Mouse (Mus musculus) gastrocnemius, postnatal 25 days (tissue): ENCODE measurements around the gene Elmo1. TPM values are rescaled to one million over a fixed set of nuclear protein-coding genes. Genes with fewer than 3 reads are reported as not detected.
A peak's percentile ranks its signal among the peaks of the same experiment; 100 is the strongest.

Source experiments
- DNase-seq: peaks from one replicate; pipeline ENCODE4 v3.0.0; 2022
- total RNA-seq, 2 experiments: library from RNA; stranded (reverse); gene quantifications; 1 replicate in 1 of 2; 2 replicates in 1 of 2; pipeline ENCODE4 v1.2.3; 2021

Gene Elmo1
- total RNA-seq, 2 experiments from 2014 or later, result 4.8 to 6.0 TPM

DNA sequence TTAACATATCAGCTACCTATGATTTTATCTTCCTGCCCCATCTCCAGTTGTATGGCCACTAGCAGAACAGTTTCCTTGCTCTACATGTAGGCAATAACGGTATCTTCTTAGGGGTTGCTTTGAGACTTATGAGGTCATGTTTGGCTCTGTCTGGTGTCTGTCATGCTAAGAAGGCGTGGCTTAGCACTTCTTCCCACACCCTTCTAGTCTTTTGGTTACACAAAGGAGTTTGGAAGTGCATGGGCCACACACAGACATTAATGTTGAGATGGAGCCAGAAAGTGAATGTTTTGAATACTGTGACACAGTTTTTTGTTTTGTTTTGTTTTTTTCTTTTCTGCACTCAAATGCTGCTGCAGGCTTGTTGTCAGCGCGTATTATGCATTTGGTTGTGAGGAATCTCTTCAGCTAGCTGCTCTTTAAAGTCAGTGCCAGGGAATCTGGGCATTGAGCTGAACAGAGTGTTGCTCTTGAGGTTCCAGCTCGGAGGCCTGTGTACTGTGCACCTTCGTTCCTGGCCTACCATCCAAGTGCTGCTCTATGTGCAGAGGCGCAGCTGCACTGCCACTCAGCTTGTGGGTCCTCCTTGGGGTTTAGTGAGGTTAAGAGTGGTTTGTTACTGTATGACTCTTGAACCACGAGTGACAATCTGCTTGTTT lies 31.1 kb downstream of the Elmo1 start:
- DNase-seq, result no peak

DNA sequence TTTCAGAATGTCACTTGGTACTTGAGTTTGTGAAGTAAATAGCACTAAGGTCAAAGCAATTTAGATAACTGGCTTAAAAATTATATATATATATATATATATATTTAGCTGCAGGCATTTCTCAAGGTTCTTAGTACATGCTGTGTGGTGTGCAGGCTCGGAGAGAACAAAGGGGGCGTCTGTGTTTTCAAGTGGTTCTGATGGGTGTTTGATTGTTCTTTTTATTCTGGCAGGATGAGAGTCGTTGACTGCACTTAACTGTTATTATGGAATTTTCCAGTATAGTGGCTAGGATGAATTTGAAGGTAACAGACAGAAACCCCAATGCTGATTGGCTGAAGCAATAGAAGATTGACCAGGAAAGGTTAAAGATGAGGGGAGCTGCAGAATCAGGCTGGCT lies 33.6 kb downstream of the Elmo1 start:
- DNase-seq, result no peak

DNA sequence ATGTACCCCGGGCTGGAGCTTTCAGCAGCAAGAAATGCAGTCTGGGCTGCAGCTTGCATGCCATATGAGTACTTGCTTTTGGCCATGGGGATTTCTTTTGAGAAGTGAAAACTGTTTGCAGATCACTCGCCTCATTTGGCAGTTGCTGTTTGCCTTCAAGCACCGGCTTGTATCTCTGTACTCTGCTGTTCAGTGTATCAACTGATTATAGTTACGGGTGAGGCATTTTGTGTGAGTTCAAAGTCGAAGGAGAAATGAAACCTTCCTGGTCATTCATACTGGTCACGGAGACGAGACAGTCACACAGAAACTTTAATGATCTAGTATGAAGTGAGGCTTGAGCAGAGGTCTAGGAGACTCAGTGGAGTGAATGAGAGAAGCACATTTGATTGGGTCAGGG lies 34.6 kb downstream of the Elmo1 start:
- no peak for DNase-seq

DNA sequence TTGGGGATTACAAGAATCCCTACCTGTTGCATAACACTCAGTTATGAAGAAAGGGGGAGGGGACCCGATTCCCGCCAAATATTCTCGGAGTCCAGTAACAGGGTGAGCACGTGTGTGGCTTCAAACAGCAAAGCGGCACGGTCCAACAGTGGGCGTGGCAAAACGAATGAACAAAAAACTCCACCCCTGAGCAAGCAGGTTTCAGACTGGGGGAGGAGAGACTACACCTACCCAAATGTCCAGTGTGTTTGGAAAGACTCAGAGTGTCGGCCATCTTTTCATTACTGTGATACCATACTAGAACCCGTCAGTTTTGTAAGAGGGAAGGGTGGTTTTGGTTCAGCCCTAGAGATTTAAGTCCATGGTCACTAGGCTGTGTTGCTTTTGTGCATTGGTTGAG lies 35.4 kb downstream of the Elmo1 start:
- DNase-seq, result no peak

DNA sequence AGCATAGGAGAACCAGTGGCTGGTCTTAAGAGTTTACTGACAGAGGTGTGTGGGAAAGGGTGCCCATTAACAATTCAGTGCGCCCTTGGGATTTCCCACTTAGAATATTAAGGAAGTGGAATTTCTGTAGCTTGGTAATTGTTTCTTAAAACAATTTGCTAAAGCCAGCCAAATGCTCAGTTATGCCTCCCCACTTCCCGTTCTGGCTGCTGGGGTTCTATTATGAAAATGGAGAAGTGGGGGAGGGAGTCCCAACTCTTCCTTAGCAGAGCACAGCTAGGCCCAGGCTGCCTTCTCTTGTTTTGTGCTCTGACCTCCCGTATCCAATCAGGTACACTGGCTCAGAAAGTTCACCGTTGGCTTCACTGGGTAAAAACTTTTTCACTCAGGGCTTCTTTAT lies 37.2 kb downstream of the Elmo1 start:
- no peak for DNase-seq

DNA sequence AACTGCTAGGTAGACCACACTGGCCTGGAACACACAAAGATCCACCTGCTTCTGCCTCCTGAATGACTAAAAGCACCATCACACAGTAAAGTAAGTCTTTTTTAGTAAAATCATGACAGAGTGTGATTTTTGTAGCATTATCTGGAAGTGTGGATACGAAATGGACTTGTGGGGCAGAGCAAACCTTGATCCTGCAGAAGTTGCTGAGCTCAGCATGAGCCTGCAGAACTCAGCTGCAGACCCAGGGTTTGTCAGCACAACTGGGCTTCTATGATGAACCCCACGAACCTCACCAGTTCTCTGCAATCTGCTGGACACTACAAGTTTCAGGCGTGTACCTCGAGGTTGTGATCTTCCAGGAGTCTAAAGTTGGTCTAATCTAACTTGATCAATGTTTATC lies 37.7 kb downstream of the Elmo1 start:
- no peak for DNase-seq

DNA sequence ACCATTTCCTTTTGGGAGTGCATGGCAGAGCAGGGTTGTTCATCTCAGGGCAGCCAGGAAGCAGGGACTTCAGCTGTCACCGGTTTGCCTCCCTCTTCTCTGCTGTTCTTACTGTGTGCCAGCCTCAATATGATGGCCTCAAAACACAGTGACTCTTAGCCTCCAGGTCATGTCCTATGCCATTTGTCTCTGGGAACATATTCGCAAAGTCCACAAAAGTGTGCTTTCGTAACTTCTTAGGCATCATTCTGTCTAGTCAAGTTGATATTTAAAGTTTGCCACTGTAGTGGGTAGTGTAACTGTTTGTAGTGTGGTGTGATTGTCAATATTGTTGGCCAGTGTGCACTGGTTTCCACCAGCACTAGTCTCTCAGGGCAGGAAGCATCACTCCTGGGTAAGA lies 40.3 kb downstream of the Elmo1 start:
- DNase-seq, result no peak

DNA sequence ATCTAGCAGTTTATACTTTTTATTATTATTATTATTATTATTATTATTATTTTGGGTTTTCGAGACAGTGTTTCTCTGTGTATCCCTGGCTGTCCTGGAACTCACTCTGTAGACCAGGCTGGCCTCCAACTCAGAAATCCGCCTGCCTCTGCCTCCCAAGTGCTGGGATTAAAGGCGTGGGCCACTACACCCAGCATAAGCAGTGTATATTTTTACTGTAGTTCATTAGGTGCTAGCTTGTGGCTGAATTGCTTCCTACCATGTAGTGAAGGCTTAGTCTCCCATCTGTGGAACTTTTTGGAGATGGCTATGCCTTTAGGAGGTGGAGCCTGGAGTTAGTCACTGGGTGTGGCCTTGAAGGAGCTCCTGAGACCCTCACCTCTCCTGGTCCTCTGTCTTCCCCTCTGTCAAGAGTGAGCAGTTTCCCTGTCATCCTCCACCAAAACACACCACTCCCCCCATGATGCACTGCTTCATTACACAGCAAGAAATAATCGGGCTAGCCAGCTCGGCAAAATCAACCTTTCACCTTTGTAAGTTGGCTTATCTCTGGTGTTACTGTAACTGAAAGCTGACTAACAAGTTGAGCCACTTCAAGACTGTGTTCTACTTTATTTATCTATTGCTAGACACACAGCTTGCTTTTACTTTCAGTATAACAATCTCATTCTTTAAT lies 41.1 kb downstream of the Elmo1 start:
- DNase-seq, result no peak

DNA sequence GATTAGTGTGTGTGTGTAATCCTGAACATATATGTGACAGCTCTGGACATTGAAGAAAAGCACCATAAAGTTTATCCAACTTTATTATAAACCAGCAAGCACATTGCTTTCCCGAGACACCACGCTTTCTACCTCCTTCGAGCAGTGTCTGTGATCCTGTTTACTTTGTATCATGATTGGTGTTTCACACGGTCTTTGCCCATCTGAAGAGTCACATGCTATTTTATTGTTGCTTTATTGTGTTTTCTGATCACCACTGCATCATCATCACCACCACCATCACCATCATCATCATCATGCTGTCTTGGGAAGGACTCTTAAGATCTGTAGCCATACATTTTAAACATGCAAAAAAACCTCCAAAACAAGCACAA lies 41.6 kb downstream of the Elmo1 start:
- DNase-seq, result no peak

DNA sequence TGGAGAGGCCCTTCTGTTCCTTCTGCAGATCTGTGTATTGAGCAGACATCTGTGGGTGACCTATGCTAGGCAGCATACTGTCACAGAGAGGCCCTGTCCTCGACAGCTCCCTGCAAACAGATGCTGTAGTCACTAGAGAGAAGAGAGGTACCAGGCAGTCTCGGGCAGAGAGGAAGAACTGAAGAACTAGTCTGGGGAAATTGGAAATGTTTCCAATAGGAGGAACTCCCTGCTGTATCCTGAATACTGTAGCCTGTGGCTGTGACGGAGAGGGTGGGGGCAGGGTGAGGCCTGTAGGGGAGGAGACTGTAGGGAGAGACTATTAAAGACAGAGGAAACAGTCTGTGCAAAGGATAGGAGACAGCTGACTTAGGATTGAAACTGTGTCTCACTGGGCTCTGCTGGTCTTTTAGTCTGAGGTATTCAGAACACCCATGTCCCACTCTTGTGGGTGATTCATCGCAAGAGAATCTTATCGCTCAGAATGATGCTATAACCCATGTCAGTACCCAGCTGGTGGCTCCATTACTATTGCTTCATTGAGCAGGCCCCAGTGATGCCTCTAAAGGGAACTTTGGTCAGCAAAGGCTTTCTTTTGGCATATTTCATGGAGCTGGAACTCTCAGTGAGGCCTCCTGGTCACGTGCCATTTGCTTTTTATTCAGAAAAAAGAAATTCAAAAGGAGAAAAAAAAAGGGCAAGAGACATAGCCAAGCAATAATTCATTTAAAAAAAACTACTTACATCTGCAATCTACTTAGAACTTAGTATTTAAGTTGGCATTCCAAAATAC lies 43.4 kb downstream of the Elmo1 start:
- peak; percentile 45 for DNase-seq

DNA sequence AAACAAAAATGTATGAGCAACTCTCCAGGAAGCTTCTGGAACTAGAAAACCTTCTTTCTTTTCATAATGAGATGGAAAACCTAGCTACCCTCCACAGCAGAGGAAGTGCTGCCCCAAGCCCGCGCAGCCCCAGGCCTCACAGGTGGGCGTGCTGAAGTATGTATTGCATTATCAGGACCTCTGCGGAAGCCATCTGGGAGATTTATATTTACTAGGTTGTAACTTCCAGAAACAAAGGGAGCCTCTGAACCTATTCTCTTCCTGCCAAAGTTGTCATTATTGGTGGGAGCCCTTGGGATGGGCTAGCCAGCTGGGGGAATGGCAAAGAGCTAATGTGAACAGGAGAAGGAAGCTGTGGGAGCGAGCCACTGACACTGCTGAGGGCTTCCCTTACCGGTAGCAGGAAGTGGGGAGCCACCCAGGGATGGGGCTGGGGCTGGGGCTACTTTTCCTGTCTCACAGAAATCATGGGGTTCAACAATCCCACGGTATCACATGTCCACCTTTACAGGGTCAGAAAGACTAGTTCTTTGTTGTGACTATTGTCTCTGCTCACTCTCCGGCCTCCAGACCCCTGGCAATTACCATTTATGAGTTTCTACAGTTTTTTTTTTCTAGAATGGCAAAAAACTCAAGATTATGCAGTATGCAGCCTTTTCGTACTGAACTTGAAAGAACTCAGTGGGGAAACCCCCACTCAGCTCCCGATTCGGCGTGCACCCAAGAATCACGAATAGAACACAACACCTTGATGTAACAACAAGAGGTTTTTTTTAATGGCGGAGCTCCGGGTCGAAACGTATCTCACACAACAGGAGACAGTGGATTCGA lies 44.2 kb downstream of the Elmo1 start:
- no peak for DNase-seq

DNA sequence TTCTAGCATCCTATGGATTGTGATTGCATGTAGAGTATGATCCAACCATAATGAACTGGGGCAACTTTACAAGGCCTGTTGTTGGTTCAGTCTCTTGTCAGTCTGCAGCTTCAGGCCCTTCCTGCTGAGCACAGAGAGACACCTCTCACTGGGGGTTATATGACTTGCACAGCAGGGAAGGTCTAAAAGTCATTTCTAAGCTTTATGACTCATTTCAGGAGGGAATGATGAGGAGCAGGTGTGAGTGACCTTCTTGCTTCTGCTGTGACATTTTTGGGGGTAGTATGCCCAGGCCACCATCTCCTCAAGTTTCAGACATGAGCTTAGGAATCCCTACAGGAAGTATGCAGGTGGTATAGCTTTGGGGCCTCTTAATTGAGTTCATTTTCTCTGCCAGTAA lies 46.4 kb downstream of the Elmo1 start:
- no peak for DNase-seq

DNA sequence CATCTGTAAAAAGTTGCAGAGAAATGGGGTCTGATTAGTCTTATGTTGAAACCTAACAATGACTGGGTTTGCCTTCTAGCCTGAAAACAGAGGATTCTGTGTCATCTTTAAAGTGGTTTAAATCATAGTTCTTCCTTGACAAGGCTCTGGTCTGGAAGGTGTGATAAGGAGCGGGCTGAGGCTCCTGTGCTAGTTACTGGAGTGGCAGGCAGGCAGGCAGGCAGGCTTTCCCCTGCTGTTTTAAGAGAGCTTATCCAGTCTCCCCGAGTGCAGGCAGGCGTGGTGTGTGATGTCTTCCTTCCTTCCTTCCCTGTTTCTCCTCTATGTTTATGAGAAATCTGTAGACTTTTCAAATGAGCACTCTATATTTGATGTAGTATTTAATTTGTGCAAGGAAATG lies 48.1 kb downstream of the Elmo1 start:
- DNase-seq, result no peak

DNA sequence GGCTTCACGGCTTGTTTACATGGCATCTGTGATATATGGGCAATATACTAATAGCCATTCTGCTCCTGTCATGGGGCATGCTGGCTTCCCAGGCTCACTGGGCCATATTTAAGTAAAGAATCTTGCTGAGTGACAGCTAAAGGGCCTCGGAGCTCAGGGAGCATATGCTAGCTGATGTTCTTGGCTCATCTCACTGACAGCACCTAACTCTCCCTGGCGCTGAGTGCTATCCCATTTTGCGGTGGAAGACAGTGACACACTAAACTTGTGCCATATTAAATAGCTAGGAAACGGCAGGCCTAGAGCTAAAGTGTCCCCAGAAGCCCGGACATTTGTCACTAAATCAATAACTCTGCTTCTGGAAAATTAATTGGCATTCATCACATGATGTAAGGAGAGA lies 48.7 kb downstream of the Elmo1 start:
- DNase-seq, result no peak

DNA sequence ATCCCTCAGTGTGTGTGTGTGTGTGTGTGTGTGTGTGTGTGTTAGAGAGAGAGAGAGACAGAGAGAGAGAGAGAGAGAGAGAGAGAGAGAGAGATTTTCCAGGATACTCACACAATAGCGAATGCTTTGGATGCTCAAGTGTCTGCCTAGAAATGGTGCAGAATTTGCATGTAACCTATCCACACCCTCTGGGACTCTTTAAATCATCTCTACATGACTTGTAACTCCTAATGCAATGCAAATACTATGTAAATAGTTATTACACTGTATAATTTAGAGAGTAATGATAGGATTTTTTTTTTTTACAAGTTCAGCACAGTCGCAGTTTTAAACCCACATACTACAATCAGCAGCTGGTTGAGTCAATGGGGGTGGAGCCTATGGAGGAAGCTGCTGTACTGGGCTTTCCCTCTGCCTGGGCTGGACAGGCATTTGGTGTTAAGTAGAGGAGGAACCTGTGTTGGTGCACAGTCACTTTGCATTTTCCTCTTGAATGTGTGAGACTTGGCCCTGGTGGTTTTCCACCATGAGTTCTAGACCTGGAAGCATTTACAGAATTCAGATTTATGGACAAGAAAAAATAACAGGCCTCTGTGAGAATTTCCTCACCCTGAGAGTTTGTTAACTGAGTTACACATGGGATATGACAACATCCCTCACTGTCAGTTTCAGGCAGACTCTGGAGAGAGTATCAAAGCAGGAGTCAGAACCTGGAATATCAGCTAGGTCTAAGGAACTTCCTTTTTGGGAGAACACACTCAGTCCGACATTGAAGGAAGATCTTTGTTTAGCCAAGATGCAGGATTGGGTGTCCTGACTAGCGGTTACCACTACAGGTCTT lies 49.6 kb downstream of the Elmo1 start:
- DNase-seq, result no peak

DNA sequence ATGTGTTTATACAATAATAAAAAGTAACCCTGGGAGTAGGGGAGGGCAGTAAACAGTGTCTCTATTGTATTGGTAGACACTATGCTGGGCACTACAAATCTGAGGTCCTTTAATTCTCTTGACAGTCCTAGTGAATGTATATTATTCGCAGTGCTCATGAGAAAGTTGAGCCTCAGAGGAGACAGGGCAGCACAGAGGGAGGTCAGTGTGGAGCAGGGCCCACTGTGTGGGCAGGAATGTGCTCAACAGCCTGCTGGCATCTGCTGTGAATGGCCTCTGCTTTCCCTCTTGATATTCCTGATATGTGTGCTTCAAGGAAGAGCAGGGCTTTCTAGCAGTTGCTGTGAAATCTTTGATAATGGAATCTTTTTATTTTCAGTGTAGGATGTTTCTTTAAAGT lies 52.2 kb downstream of the Elmo1 start:
- DNase-seq, result no peak

DNA sequence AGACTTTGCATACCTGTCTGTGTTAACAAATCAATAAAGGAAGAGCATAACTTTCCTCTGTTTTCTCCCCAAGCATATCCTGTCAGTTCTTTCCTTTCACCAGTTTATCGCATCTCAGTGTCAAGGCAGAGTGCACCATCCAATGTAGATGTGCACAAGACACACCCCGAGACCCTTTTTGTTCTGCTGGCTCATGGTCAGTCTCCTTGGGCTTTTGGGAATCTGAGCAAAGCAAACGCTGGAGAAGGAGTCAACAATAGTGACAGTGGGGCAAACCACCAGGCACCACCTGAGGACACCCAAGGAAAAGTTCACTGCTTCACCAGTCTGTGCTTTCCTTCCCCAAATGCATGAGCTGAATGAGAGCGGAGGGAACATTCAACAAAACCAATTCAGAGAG lies 56.5 kb downstream of the Elmo1 start:
- DNase-seq, result no peak

DNA sequence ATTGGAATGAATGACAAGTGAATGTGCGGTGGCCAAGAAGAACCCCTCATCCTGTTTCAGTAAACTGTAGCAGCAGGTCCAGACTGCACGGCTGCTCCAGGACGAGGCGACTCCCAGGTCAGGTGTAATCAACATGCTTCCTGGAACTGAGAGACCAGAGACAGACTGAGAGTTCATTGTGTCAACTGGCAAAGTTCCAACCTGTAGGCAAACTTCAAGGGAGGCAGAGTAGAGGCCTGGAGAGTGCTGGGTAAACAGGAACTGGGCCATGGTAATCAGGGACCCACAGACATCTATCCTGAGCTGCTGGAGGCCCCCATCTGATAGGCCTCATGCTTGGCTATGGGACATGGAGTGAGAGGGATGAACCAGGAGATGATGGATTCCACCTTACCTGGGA lies 57.3 kb downstream of the Elmo1 start:
- DNase-seq, result no peak

DNA sequence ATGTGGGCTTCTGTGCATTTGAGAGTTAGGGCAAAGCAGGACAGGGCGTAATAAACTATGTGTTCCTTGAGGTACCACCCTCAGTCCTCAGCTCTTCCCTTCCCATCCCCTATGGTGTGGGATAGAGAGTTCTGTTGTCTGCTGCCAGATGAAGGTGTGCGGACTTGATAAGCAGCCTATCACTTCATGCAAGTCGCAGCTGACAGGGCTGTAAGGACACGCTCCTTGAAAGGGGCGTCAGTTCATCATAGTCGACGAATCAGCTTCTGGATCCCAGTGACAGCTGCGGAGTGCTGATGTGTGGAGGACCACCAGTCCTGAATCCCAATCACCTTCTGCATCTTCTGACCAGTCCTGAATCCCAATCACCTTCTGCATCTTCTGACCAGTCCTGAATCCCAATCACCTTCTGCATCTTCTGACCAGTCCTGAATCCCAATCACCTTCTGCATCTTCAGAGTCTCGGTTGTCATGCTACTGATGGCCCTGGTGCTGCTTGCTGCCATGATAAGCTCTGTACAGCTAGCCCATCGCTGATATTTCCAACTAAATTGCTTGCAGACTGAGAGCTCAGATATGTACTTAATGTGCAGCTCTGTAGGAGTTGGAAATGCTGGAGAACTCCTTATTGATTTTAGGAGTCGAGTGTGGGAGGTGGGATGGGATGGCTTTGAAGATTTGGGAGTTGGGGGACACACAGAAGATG lies 59.9 kb downstream of the Elmo1 start:
- DNase-seq, result no peak

DNA sequence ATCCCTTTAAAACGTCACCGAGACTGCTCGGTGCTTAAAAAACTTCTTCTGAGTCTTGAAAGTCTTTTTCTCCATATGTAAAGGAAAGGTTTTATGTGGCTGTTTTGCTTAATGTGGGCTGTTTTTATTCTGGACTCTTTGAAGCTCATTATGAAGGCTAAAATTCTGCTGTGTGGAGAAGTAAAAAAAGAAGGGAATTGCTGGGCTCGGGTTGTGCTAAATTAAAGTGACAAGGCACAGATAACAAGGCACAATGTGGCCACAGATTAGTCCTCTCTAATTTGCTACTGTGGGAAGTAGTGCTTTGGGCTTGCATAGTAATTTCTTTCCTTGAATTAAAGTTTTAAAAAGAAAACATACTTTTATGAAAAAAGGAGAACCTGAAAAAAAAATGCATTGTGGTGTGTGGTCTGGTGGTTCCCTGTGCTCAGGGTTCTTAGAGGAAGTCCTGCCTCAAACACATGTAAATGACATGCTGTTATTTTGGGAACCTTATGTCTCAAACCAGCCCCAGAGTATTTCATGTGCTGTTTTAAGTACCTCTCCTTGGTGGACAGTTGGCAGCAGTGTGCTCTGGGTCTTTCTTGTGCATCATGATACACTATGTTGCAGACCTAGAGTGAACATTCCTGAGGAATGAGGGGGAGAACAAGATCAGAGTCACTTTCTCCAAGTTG lies 61.0 kb downstream of the Elmo1 start:
- no peak for DNase-seq

DNA sequence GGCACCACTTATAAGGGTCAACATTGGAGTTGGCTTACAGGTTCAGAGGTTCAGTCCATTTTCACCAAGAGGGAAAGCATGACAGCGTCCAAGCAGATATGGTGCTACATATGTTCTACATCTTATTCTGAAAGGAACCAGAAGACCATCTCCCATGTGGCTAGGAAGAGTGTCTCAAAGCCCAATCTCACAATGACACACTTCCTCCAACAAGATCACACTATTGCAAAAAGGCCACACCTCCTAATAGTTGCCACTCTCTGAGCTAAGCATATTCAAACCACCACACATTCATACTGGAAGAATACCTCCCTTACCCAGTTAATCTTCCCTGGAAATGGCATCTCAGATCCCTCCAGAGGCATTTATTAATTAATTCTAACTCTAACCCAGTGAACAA lies 66.7 kb downstream of the Elmo1 start:
- DNase-seq, result no peak
